Mouse (Mus musculus) C2C12 (cell line): ENCODE results near the gene Sidt1.

ENCODE experiments used
- CEBPB ChIP-seq: IDR thresholded peaks from one replicate; pipeline ENCODE4 v1.6.1; 2011; ENCODE audit warnings: low read depth, mild to moderate bottlenecking, control low read depth, moderate library complexity
- CTCF ChIP-seq: IDR thresholded peaks from one replicate; pipeline ENCODE4 v1.5.1; 2011; ENCODE audit not compliant: control insufficient read depth, insufficient read depth, insufficient read length
- FOSL1 ChIP-seq: IDR thresholded peaks from one replicate; pipeline ENCODE4 v1.8.0; 2011; ENCODE audit warnings: mild to moderate bottlenecking, low read length; ENCODE audit not compliant: poor library complexity, insufficient read depth, severe bottlenecking
- MAX ChIP-seq: IDR thresholded peaks from one replicate; pipeline ENCODE4 v1.6.1; 2011; ENCODE audit warnings: mild to moderate bottlenecking, control low read depth
- MYOD1 ChIP-seq: IDR thresholded peaks from one replicate; pipeline ENCODE4 v1.6.1; 2011; ENCODE audit warnings: low read depth; ENCODE audit not compliant: control insufficient read depth, insufficient read length
- MYOG ChIP-seq: IDR thresholded peaks from one replicate; pipeline ENCODE4 v1.6.1; 2011; ENCODE audit not compliant: control insufficient read depth, insufficient read length; ENCODE audit errors: extremely low read depth
- USF1 ChIP-seq: IDR thresholded peaks from one replicate; pipeline ENCODE4 v1.6.1; 2011; ENCODE audit warnings: low read depth, mild to moderate bottlenecking, control low read depth, moderate library complexity

- TF ChIP-seq CTCF (peak; percentile 80), MYOD1 (no peak), USF1 (no peak), CEBPB (no peak), MAX (no peak), MYOG (no peak), FOSL1 (no peak)
These were observed 90.4 kb downstream of the Sidt1 start for GRCm38 (mm10) chr16:44242633-44243032.
